Mouse (Mus musculus) splenic B cell, adult 2 months (primary cell): ENCODE results near the gene Klf3.

Source experiments
- DNase-seq: peaks from one replicate; pipeline ENCODE4 v3.0.0-alpha.2; 2011; ENCODE audit warnings: low read depth, low spot score
- H3K27me3 ChIP-seq: 2 replicates; pipeline ENCODE4 v1.6.1; 2012; ENCODE audit warnings: mild to moderate bottlenecking, low read length, moderate library complexity, mixed read lengths; ENCODE audit not compliant: control insufficient read depth, poor library complexity, insufficient read depth, severe bottlenecking
- H3K36me3 ChIP-seq: 2 replicates; pipeline ENCODE4 v1.6.1; 2012; ENCODE audit warnings: mild to moderate bottlenecking, low read length, moderate library complexity, mixed read lengths; ENCODE audit not compliant: control insufficient read depth, poor library complexity, insufficient read depth, severe bottlenecking

Klf3 gene

DNA sequence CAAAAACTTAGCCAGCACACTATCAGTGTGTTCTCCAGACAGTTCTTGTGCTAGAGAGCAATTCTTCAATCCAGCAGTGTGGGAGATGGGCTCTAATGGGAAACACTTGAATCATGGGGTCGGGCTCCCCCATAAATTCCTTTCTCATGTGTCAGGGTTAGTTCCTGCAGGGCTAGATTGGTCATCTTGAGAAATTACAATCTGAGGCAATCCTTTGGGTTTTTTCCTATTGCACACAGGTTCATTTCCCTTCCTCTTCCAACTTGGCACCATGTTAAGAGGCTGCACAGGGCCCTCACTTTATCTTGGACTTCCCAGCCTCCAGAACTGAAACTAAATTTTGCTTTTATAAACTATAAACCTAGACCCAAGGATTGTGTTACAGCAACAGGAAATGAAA lies 31.0 kb downstream of the Klf3 start:
- H3K27me3 ChIP-seq, result no peaks in the 10 kb centered on the region
- no peak for DNase-seq
- H3K36me3 ChIP-seq, result peaks cover 2% of the 10 kb centered on the region

GRCm38 (mm10) chr5:64835295-64835694 lies 32.1 kb downstream of the Klf3 start:
- peak; percentile 47 for DNase-seq
- Histone ChIP-seq H3K36me3 (peaks cover 2% of the 10 kb centered on the region; the same call in 1 of the 2 replicates), H3K27me3 (no peaks in the 10 kb centered on the region)

- no peak for DNase-seq
- H3K36me3 ChIP-seq, result no peaks in the 10 kb centered on the region
- H3K27me3 ChIP-seq, result no peaks in the 10 kb centered on the region
These were observed 35.9 kb downstream of the Klf3 start for GRCm38 (mm10) chr5:64839016-64839599.

GRCm38 (mm10) chr5:64840087-64840486 lies 36.9 kb downstream of the Klf3 start:
- no peak for DNase-seq
- H3K27me3 ChIP-seq, result no peaks in the 10 kb centered on the region

GRCm38 (mm10) chr5:64844622-64845021 lies 41.4 kb downstream of the Klf3 start:
- DNase-seq, result no peak
- no peaks in the 10 kb centered on the region for H3K27me3 ChIP-seq

More at GRCm38 (mm10) chr5:64840087-64840486, 36.9 kb downstream of the Klf3 start:
- H3K36me3 ChIP-seq, result no peaks in the 10 kb centered on the region

DNA sequence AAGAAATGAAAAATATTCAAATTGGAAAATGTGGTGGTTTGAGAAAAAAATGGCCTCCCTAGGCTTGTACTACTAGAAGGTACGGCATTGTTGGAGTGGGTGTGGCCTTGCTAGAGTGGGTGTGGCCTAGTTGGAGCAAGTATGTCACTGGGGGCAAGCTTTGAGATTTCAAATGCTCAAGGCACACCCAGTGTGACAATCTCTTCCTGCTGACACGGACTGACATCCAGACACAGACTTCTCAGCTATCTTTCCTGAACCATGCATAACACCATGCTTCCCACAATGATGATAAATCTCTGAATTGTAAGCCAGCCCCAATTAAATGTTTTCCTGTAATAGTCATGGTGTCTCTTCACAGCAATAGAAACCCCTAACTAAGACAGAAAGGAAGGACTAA lies 44.1 kb downstream of the Klf3 start:
- no peaks in the 10 kb centered on the region for H3K36me3 ChIP-seq
- H3K27me3 ChIP-seq, result no peaks in the 10 kb centered on the region
- peak; percentile 18 for DNase-seq

More at GRCm38 (mm10) chr5:64844622-64845021, 41.4 kb downstream of the Klf3 start:
- no peaks in the 10 kb centered on the region for H3K36me3 ChIP-seq

DNA sequence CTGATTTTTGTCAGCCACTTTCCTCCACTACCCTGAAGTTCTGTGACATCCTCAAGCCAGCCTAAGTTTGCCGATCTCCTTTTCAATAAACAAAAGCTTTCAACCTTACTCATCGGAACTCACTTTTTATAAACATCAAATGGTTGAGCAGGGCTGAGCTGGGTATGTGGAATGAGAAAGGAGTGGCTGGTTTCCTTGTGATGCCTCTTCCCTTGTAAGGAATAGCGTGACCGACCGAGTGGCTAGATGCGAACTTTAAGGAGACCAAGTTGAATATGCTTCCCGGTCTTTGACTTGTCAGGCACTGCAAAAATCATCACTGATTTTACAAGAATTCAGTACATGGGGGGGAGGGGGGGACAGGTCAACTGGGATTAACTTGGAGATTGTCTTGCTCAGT lies 46.7 kb downstream of the Klf3 start:
- Histone ChIP-seq H3K27me3 (no peaks in the 10 kb centered on the region), H3K36me3 (no peaks in the 10 kb centered on the region)
- DNase-seq, result no peak

- peak; percentile 41 for DNase-seq
- no peaks in the 10 kb centered on the region for H3K27me3 ChIP-seq
- H3K36me3 ChIP-seq, result no peaks in the 10 kb centered on the region
These were observed 49.6 kb downstream of the Klf3 start for GRCm38 (mm10) chr5:64852656-64853398.

GRCm38 (mm10) chr5:64853421-64853820 lies 50.2 kb downstream of the Klf3 start:
- Histone ChIP-seq H3K27me3 (no peaks in the 10 kb centered on the region), H3K36me3 (no peaks in the 10 kb centered on the region)
- DNase-seq, result no peak

- no peaks in the 10 kb centered on the region for H3K27me3 ChIP-seq
- no peak for DNase-seq
- H3K36me3 ChIP-seq, result no peaks in the 10 kb centered on the region
These were observed 52.0 kb downstream of the Klf3 start for GRCm38 (mm10) chr5:64855199-64855598.

- no peaks in the 10 kb centered on the region for H3K36me3 ChIP-seq
- H3K27me3 ChIP-seq, result no peaks in the 10 kb centered on the region
- peak; percentile 36 for DNase-seq
These were observed 57.8 kb downstream of the Klf3 start for GRCm38 (mm10) chr5:64860900-64861470.

GRCm38 (mm10) chr5:64861471-64862199 lies 58.4 kb downstream of the Klf3 start:
- DNase-seq, result peak; percentile 32
- H3K27me3 ChIP-seq, result no peaks in the 10 kb centered on the region
- H3K36me3 ChIP-seq, result no peaks in the 10 kb centered on the region

GRCm38 (mm10) chr5:64862269-64862668 lies 59.1 kb downstream of the Klf3 start:
- no peaks in the 10 kb centered on the region for H3K27me3 ChIP-seq
- no peaks in the 10 kb centered on the region for H3K36me3 ChIP-seq
- DNase-seq, result no peak

GRCm38 (mm10) chr5:64864699-64865108 lies 61.5 kb downstream of the Klf3 start:
- H3K36me3 ChIP-seq, result no peaks in the 10 kb centered on the region
- peak; percentile 71 for DNase-seq
- no peaks in the 10 kb centered on the region for H3K27me3 ChIP-seq
